Mouse (Mus musculus) kidney, embryonic 15.5 days (tissue): ENCODE measurements at regions not wholly inside any gene's neighbourhood (a gene's known extent, or its start where the extent isn't known, plus 50 kb on each side); places are given as distances from the start of the nearest gene placed in this dataset.

Experiments used
- ATAC-seq: fragments of 200-750 bp; cut with Nextera tagmentation; replicated peaks from 2 replicates; pipeline ENCODE4 v1.8.0; 2017; ENCODE audit warnings: moderate TSS enrichment; ENCODE audit not compliant: low FRiP score
- H3K27ac ChIP-seq: fragments of 300-500 bp; sonication (generic); 2 replicates; pipeline ENCODE4 v1.5.1; 2015; ENCODE audit warnings: mild to moderate bottlenecking, inconsistent platforms
- H3K27me3 ChIP-seq: fragments of 300-500 bp; sonication (generic); 2 replicates; pipeline ENCODE4 v1.6.1; 2015; ENCODE audit warnings: inconsistent platforms
- H3K36me3 ChIP-seq: fragments of 300-500 bp; sonication (generic); 2 replicates; pipeline ENCODE4 v1.6.1; 2015; ENCODE audit warnings: inconsistent platforms
- H3K4me1 ChIP-seq: fragments of 300-500 bp; sonication (generic); 2 replicates; pipeline ENCODE4 v1.6.1; 2015; ENCODE audit warnings: inconsistent platforms
- H3K4me2 ChIP-seq: fragments of 300-500 bp; sonication (generic); 2 replicates; pipeline ENCODE4 v1.6.1; 2015; ENCODE audit warnings: moderate library complexity, mild to moderate bottlenecking, inconsistent platforms
- H3K4me3 ChIP-seq: fragments of 300-500 bp; sonication (generic); replicated peaks from 2 replicates; pipeline ENCODE4 v1.5.1; 2015; ENCODE audit warnings: mild to moderate bottlenecking, inconsistent platforms
- H3K9ac ChIP-seq: fragments of 300-500 bp; sonication (generic); 2 replicates; pipeline ENCODE4 v1.6.1; 2015; ENCODE audit warnings: mild to moderate bottlenecking, inconsistent platforms
- H3K9me3 ChIP-seq: fragments of 300-500 bp; sonication (generic); replicated peaks from 2 replicates; pipeline ENCODE4 v1.6.1; 2016; ENCODE audit warnings: inconsistent platforms
- WGBS: fragments of 180-500 bp; shearing (Covaris S2); methylation state at CpG from one replicate; pipeline ENCODE4 v1.1.7; 2015; ENCODE audit warnings: mixed read lengths; 5-methylcytosine and 5-hydroxymethylcytosine counted together

GRCm38 (mm10) chr11:45058658-45059057 lies 441.5 kb downstream of the Ebf1 start:
- no peak overlapping the region for H3K27ac ChIP-seq
- no peak overlapping the region for H3K9ac ChIP-seq
- 88% methylated on average over 1 of the region's 1 CpGs for WGBS
- no peaks in the 10 kb centered on the region for H3K36me3 ChIP-seq
- no peak overlapping the region for H3K4me3 ChIP-seq
- no peak overlapping the region for H3K4me2 ChIP-seq
- H3K27me3 ChIP-seq = no peaks in the 10 kb centered on the region
- ATAC-seq = no peak
- H3K4me1 ChIP-seq = no peaks in the 10 kb centered on the region
- no peaks in the 10 kb centered on the region for H3K9me3 ChIP-seq

GRCm38 (mm10) chr11:45066592-45066991 lies 449.5 kb downstream of the Ebf1 start:
- no peak overlapping the region for H3K9ac ChIP-seq
- H3K9me3 ChIP-seq = no peaks in the 10 kb centered on the region
- ATAC-seq = no peak
- no peak overlapping the region for H3K4me2 ChIP-seq
- no peaks in the 10 kb centered on the region for H3K4me1 ChIP-seq
- no peak overlapping the region for H3K4me3 ChIP-seq
- no peaks in the 10 kb centered on the region for H3K36me3 ChIP-seq
- H3K27ac ChIP-seq = no peak overlapping the region
- 84% methylated on average over 3 of the region's 3 CpGs for WGBS
- H3K27me3 ChIP-seq = no peaks in the 10 kb centered on the region

GRCm38 (mm10) chr11:45070280-45070679 lies 453.2 kb downstream of the Ebf1 start:
- Histone ChIP-seq H3K9me3 (no peaks in the 10 kb centered on the region), H3K4me3 (no peak overlapping the region), H3K27me3 (no peaks in the 10 kb centered on the region), H3K4me2 (no peak overlapping the region), H3K36me3 (no peaks in the 10 kb centered on the region), H3K4me1 (no peaks in the 10 kb centered on the region), H3K9ac (no peak overlapping the region), H3K27ac (no peak overlapping the region)
- whole genome bisulfite sequencing = 80% methylated on average over 1 of the region's 1 CpGs
- ATAC-seq = no peak

DNA sequence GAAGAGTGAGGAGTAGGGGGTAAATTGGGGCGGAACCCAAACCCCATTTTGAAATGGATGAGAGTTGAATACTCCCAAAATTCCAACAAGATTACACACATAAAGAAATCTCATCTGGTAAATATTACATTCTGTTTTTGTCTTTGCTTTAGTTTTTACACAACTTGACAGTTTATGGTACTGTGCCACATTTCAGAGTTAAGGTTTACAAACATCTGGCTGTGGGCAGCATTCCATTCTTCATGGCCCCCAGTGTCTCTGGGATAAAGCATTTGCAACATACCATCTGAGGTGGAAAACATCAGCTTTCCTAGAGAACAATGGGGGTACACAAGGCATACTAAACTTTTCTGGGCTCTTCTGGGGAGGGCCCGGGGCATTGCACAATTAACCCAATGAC lies 454.1 kb downstream of the Ebf1 start:
- no peaks in the 10 kb centered on the region for H3K9me3 ChIP-seq
- no peak overlapping the region for H3K27ac ChIP-seq
- H3K4me3 ChIP-seq = no peak overlapping the region
- ATAC-seq = no peak
- no peaks in the 10 kb centered on the region for H3K4me1 ChIP-seq
- 89% methylated on average over 2 of the region's 2 CpGs for WGBS
- H3K36me3 ChIP-seq = no peaks in the 10 kb centered on the region
- no peak overlapping the region for H3K9ac ChIP-seq
- H3K27me3 ChIP-seq = no peaks in the 10 kb centered on the region
- H3K4me2 ChIP-seq = no peak overlapping the region

DNA sequence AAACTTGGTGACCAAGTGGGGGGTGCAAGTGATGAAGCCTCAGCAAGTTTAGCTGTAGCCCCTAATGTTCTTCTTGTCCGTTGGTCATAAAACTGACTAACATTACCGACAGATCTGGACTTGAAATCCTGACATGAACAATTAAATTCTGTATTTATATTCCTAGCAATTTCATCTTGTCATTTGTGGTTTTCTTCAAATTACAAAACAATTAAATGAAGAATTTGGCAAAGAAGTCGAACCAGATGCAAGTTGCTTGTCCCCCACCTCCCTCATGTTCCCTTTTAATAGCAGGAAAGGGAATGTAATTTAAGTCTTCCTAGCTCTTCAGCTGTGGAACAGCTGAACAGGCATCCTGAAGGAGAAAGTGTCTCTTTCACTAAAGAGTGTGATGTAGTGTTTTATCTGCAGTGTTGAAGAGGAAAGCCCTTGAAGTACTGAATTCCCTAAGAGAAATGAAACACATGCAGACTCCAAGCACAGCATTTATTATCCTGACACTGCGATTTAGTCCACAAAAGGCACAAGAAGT lies 467.5 kb downstream of the Ebf1 start:
- H3K9me3 ChIP-seq = no peaks in the 10 kb centered on the region
- no peak for ATAC-seq
- no peaks in the 10 kb centered on the region for H3K36me3 ChIP-seq
- H3K4me1 ChIP-seq = no peaks in the 10 kb centered on the region
- no peak overlapping the region for H3K9ac ChIP-seq
- WGBS = 48% methylated on average over 4 of the region's 4 CpGs
- H3K27ac ChIP-seq = peak overlapping the region; percentile 45; the same call in 1 of the 2 replicates
- no peaks in the 10 kb centered on the region for H3K27me3 ChIP-seq
- H3K4me2 ChIP-seq = no peak overlapping the region
- H3K4me3 ChIP-seq = no peak overlapping the region

- no peak overlapping the region for H3K9ac ChIP-seq
- no peaks in the 10 kb centered on the region for H3K36me3 ChIP-seq
- H3K4me3 ChIP-seq = no peak overlapping the region
- no peaks in the 10 kb centered on the region for H3K27me3 ChIP-seq
- ATAC-seq = no peak
- H3K4me2 ChIP-seq = no peak overlapping the region
- H3K9me3 ChIP-seq = no peaks in the 10 kb centered on the region
- H3K4me1 ChIP-seq = no peaks in the 10 kb centered on the region
- 0 out of 2 replicates have a peak overlapping the region, but pooled peaks have one; percentile 45 for H3K27ac ChIP-seq
Observed at GRCm38 (mm10) chr11:45085145-45085544, 468.0 kb downstream of the Ebf1 start.

DNA sequence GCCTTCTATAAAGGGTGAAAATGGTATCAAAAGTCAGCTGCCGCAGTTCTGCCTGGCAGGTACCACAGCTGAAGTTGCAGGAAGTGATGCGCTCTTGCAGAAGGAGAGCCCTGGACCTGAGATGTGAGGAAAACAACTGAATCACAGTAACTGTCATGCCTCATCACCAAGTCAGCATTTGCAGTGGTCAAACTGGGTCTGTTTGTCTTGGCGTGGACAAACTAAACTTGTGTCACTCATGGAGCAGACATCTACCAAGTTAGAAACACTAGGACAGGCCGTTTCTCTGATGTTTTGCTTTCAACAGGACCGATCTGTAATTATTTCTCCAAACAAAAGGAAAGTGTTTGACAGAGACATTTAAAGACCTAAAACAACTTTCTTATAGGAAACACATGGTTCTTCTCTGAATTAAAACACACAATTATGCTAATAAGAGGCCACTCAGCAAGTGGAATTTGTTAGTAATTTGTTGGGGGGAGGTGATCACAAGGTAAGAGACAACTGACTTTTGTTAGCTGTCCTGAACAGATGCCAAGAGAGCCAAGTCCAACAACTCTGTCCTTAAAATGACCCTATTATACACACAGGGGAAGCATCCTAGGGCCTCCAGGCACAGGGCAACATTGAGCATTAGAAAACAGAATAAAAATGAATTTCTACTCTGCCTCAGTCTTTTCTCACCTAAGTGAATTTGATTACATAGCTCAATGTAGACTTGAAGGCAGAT lies 470.2 kb downstream of the Ebf1 start:
- Histone ChIP-seq H3K4me1 (no peaks in the 10 kb centered on the region), H3K9ac (no peak overlapping the region), H3K27me3 (no peaks in the 10 kb centered on the region), H3K4me3 (no peak overlapping the region), H3K9me3 (no peaks in the 10 kb centered on the region), H3K4me2 (no peak overlapping the region), H3K36me3 (no peaks in the 10 kb centered on the region), H3K27ac (no peak overlapping the region)
- WGBS = 63% methylated on average over 5 of the region's 5 CpGs
- no peak for ATAC-seq

DNA sequence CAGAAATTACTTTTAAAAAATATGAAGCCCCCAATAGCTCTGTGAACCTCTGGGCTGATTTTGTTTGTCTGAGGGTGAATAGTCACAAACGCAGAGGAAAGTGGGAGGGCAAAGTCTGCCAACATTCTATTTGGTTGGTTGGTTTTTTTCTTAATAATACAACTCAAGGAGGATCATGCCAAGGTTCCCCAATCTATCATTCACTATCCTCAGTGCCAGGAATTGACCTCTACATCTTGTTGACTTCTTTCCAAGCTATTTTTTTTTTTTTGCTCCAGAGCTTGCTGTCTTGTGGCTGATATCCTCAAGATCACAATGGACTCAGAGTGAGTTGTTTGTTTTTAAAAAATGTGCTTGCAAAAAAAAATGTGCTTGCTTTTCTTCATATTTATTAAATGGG lies 471.2 kb downstream of the Ebf1 start:
- 74% methylated on average over 1 of the region's 1 CpGs for WGBS
- no peak overlapping the region for H3K4me2 ChIP-seq
- ATAC-seq = no peak
- no peaks in the 10 kb centered on the region for H3K4me1 ChIP-seq
- no peaks in the 10 kb centered on the region for H3K9me3 ChIP-seq
- H3K4me3 ChIP-seq = no peak overlapping the region
- H3K36me3 ChIP-seq = no peaks in the 10 kb centered on the region
- no peaks in the 10 kb centered on the region for H3K27me3 ChIP-seq
- H3K9ac ChIP-seq = no peak overlapping the region
- no peak overlapping the region for H3K27ac ChIP-seq

DNA sequence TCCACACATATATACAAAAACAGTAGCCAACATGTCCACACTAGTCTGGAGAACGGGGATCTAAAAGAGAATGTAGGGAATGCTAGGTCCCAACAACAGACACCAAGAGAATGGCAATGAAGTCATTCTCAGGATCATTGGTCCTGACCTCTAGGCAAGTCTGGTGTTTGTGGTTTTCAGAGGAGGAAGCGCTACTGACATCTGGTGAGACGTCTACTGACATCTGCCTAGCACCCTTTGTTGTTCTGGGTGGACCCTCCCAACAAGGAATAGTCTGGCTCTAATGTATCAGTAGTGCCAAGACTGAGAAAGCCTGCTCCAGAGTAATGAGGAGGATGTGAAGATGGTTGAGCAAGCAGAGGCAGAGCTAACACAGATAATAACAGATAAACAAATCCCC lies 472.4 kb downstream of the Ebf1 start:
- Histone ChIP-seq H3K27me3 (no peaks in the 10 kb centered on the region), H3K9me3 (no peaks in the 10 kb centered on the region), H3K36me3 (no peaks in the 10 kb centered on the region), H3K9ac (no peak overlapping the region), H3K4me1 (no peaks in the 10 kb centered on the region), H3K27ac (no peak overlapping the region), H3K4me2 (no peak overlapping the region), H3K4me3 (no peak overlapping the region)
- ATAC-seq = no peak
- WGBS = 78% methylated on average over 3 of the region's 3 CpGs

DNA sequence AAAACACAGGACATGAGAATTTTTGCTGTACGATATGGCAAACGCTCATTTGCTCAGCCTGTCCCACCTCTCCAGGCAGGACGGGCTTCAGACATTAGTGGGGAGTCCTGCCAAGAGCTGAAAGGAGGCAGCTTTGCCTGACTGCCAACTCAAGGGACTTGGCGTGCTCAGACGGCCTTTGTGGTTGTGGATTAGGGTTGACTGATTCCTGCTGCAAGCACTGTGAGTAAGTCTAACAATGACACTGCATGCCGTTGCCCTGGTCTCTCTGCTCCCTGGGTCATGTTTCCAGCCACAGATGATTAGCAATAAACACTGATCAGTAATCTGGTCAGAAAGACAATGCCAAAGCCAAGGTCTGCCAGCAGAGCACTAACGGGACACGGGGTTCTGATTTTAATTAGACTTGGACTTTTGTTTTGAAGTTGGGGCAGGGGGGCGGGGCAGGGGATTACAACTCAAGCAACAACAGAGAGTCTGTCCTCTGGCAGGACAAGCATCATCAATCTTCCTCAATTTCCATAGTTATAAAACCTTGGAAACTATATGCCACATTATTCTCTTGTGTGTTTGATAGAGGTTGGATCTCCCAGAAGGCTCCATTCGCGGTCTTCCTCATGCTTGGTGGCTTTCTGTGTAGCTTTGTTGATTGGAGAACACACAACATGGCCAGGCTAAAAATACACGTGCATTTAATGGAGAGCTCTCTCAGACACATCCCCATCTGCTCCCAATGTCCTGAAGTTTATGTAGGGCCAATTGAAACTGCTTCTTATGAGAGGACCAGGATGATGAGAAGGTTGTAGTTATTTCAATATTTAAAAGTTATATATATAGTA lies 486.6 kb downstream of the Ebf1 start:
- peaks cover 6% of the 10 kb centered on the region for H3K4me1 ChIP-seq
- 36% methylated on average over 12 of the region's 12 CpGs for WGBS
- no peak overlapping the region for H3K9ac ChIP-seq
- no peak overlapping the region for H3K4me3 ChIP-seq
- no peaks in the 10 kb centered on the region for H3K27me3 ChIP-seq
- H3K27ac ChIP-seq = 0 out of 2 replicates have a peak overlapping the region, but pooled peaks have one; percentile 5
- peak; percentile 86 for ATAC-seq
- peak overlapping the region; percentile 47 for H3K4me2 ChIP-seq
- no peaks in the 10 kb centered on the region for H3K9me3 ChIP-seq
- H3K36me3 ChIP-seq = no peaks in the 10 kb centered on the region

GRCm38 (mm10) chr11:45116702-45117101 lies 499.6 kb downstream of the Ebf1 start:
- 92% methylated on average over 1 of the region's 1 CpGs for WGBS
- Histone ChIP-seq H3K27me3 (no peaks in the 10 kb centered on the region), H3K4me2 (no peak overlapping the region), H3K27ac (no peak overlapping the region), H3K4me1 (no peaks in the 10 kb centered on the region), H3K4me3 (no peak overlapping the region), H3K9me3 (no peaks in the 10 kb centered on the region), H3K9ac (no peak overlapping the region), H3K36me3 (no peaks in the 10 kb centered on the region)
- no peak for ATAC-seq

DNA sequence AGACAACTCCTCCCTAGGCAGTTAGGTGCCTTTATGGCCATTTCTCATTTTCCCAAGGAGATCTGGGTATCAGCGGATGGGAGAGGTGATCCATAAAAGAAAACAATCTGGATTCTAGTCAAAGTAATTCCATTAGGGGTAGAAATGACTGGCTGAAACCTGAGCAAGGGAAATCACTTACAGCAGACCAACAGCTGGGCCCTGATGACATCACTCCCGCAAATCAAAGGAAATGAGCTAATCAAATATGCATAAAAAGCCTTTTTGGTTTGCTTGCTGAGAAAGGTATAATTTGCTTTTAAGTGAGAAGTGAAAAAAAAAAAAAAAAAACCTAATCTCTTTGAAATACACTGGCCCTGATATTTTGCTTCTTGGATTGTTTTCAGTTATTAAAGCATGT lies 506.2 kb downstream of the Ebf1 start:
- H3K36me3 ChIP-seq = no peaks in the 10 kb centered on the region
- H3K4me2 ChIP-seq = no peak overlapping the region
- no peak overlapping the region for H3K4me3 ChIP-seq
- H3K9me3 ChIP-seq = no peaks in the 10 kb centered on the region
- 40% methylated on average over 2 of the region's 2 CpGs for WGBS
- H3K4me1 ChIP-seq = no peaks in the 10 kb centered on the region
- no peaks in the 10 kb centered on the region for H3K27me3 ChIP-seq
- H3K9ac ChIP-seq = no peak overlapping the region
- no peak overlapping the region for H3K27ac ChIP-seq
- ATAC-seq = no peak
